Mouse (Mus musculus) G1E (cell line): Measurements from ENCODE around the gene Fam71f2. TPM values are rescaled to one million over a fixed set of nuclear protein-coding genes. Genes with fewer than 3 reads are reported as not detected.

ENCODE experiments used
- ATAC-seq: 2 replicates; pipeline ENCODE4 v1.8.0; 2016; ENCODE audit warnings: mild to moderate bottlenecking; ENCODE audit not compliant: insufficient number of reproducible peaks, poor library complexity, low FRiP score, severe bottlenecking; ENCODE audit errors: extremely low read depth
- DNase-seq: peaks from one replicate; pipeline ENCODE4 v3.0.0; 2012; ENCODE audit warnings: low spot score
- H3K27me3 ChIP-seq: 2 replicates; pipeline ENCODE4 v1.6.1; 2012; ENCODE audit warnings: mild to moderate bottlenecking, low read length, inconsistent platforms; ENCODE audit not compliant: insufficient read depth
- H3K36me3 ChIP-seq: replicated peaks from 2 replicates; pipeline ENCODE3; 2012; ENCODE audit warnings: mild to moderate bottlenecking, inconsistent platforms
- H3K4me1 ChIP-seq: 2 replicates; pipeline ENCODE4 v1.6.1; 2012; ENCODE audit warnings: low read depth, low read length, inconsistent platforms, mixed read lengths; ENCODE audit not compliant: insufficient read depth
- H3K4me3 ChIP-seq: 2 replicates; pipeline ENCODE4 v1.5.1; 2012; ENCODE audit warnings: low read depth, mild to moderate bottlenecking, inconsistent platforms, low read length, moderate library complexity, mixed read lengths
- H3K9me3 ChIP-seq: replicated peaks from 2 replicates; pipeline ENCODE4 v1.6.1; 2012; ENCODE audit warnings: inconsistent platforms
- CTCF ChIP-seq: IDR thresholded peaks from 2 replicates; pipeline ENCODE4 v1.5.1; 2012; ENCODE audit warnings: low read depth, low read length, inconsistent platforms, mixed read lengths
- GATA1 ChIP-seq: IDR thresholded peaks from 2 replicates; pipeline ENCODE4 v1.6.1; 2012; ENCODE audit warnings: borderline replicate concordance, low read length, inconsistent platforms, mixed read lengths
- GATA2 ChIP-seq: IDR thresholded peaks from 2 replicates; pipeline ENCODE4 v1.6.1; 2012; ENCODE audit warnings: low read depth, low read length, inconsistent platforms, borderline replicate concordance
- POLR2AphosphoS5 ChIP-seq: IDR thresholded peaks from 2 replicates; pipeline ENCODE4 v1.6.1; 2012; ENCODE audit warnings: low read depth, low read length, inconsistent platforms; ENCODE audit not compliant: insufficient replicate concordance
- TAL1 ChIP-seq: conservative IDR thresholded peaks from 2 replicates; pipeline ENCODE4 v1.6.1; 2012; ENCODE audit warnings: low read depth, low read length, inconsistent platforms, mixed read lengths
- polyA plus RNA-seq: library from polyadenylated mRNA; stranded (reverse); fragments of >175 nt; gene quantifications from 2 replicates; pipeline ENCODE4 v1.2.3, GENCODE M21; 2012
- total RNA-seq, 2 experiments: library from RNA; stranded (forward) in 1 of 2; stranded (reverse) in 1 of 2; fragments of 200-1000 nt in 1 of 2; fragments of >200 nt in 1 of 2; fragmentation: Nextera tagmentation in 1 of 2; gene quantifications; 2 replicates each; pipeline ENCODE4 v1.2.3; 2014 to 2017

Gene Fam71f2
- total and polyA plus RNA-seq, 3 experiments: 0.33 to 4.4 TPM; not detected in 1

GRCm38 (mm10) chr6:29287944-29288343 lies 8.6 kb downstream of the Fam71f2 start:
- no peak for TF ChIP-seq CTCF
- no peak for TF ChIP-seq POLR2AphosphoS5
- no peak for TF ChIP-seq TAL1
- no peak for TF ChIP-seq GATA1
- DNase-seq: no peak
- no peak for ATAC-seq
- Histone ChIP-seq H3K4me1 (no peaks in the 10 kb centered on the region), H3K4me3 (no peak overlapping the region), H3K36me3 (no peaks in the 10 kb centered on the region), H3K9me3 (no peaks in the 10 kb centered on the region), H3K27me3 (peaks cover 14% of the 10 kb centered on the region)

- no peak overlapping the region for H3K4me3 ChIP-seq
- no peak for DNase-seq
- no peaks in the 10 kb centered on the region for H3K9me3 ChIP-seq
- H3K27me3 ChIP-seq: peaks cover 10% of the 10 kb centered on the region
- ATAC-seq: no peak
- H3K4me1 ChIP-seq: no peaks in the 10 kb centered on the region
- no peaks in the 10 kb centered on the region for H3K36me3 ChIP-seq
- no peak for TF ChIP-seq CTCF
- no peak for TF ChIP-seq POLR2AphosphoS5
- TF ChIP-seq TAL1: no peak
These were observed 9.3 kb downstream of the Fam71f2 start for GRCm38 (mm10) chr6:29288651-29289050.

- Histone ChIP-seq H3K27me3 (peaks cover 11% of the 10 kb centered on the region), H3K4me1 (no peaks in the 10 kb centered on the region), H3K9me3 (no peaks in the 10 kb centered on the region), H3K36me3 (no peaks in the 10 kb centered on the region), H3K4me3 (no peak overlapping the region)
- ATAC-seq: no peak
- DNase-seq: no peak
- TF ChIP-seq POLR2AphosphoS5 (no peak), GATA2 (no peak), CTCF (no peak), GATA1 (no peak), TAL1 (no peak)
These were observed 19.7 kb downstream of the Fam71f2 start for GRCm38 (mm10) chr6:29299112-29299511.

- Histone ChIP-seq H3K9me3 (no peaks in the 10 kb centered on the region), H3K36me3 (no peaks in the 10 kb centered on the region), H3K4me3 (no peak overlapping the region), H3K4me1 (no peaks in the 10 kb centered on the region), H3K27me3 (peaks cover 17% of the 10 kb centered on the region)
- ATAC-seq (no peak), DNase-seq (no peak)
- TF ChIP-seq CTCF: no peak
These were observed 23.9 kb downstream of the Fam71f2 start for GRCm38 (mm10) chr6:29303251-29303650.

- Histone ChIP-seq H3K36me3 (no peaks in the 10 kb centered on the region), H3K27me3 (peaks cover 17% of the 10 kb centered on the region), H3K4me3 (no peak overlapping the region), H3K4me1 (no peaks in the 10 kb centered on the region), H3K9me3 (no peaks in the 10 kb centered on the region)
- ATAC-seq: no peak
- TF ChIP-seq GATA2 (no peak), TAL1 (no peak), GATA1 (no peak), POLR2AphosphoS5 (no peak), CTCF (no peak)
- DNase-seq: no peak
These were observed 24.3 kb downstream of the Fam71f2 start for GRCm38 (mm10) chr6:29303726-29304125.

GRCm38 (mm10) chr6:29305462-29305861 lies 26.1 kb downstream of the Fam71f2 start:
- no peak for ATAC-seq
- Histone ChIP-seq H3K4me3 (no peak overlapping the region), H3K36me3 (no peaks in the 10 kb centered on the region), H3K9me3 (no peaks in the 10 kb centered on the region), H3K4me1 (no peaks in the 10 kb centered on the region), H3K27me3 (peaks cover 14% of the 10 kb centered on the region)
- DNase-seq: no peak
- TF ChIP-seq POLR2AphosphoS5: no peak
- TF ChIP-seq TAL1: no peak
- no peak for TF ChIP-seq CTCF
- no peak for TF ChIP-seq GATA1
- TF ChIP-seq GATA2: no peak

GRCm38 (mm10) chr6:29308846-29309605 lies 29.6 kb downstream of the Fam71f2 start:
- no peak for DNase-seq
- Histone ChIP-seq H3K9me3 (no peaks in the 10 kb centered on the region), H3K4me3 (no peak overlapping the region), H3K27me3 (peaks cover 15% of the 10 kb centered on the region), H3K36me3 (no peaks in the 10 kb centered on the region), H3K4me1 (no peaks in the 10 kb centered on the region)
- TF ChIP-seq POLR2AphosphoS5 (no peak), TAL1 (no peak), GATA2 (no peak), GATA1 (no peak), CTCF (no peak)
- no peak for ATAC-seq
